Mouse (Mus musculus): Measurements from ENCODE around the gene Gm28042.

Gm28042 gene

GRCm38 (mm10) chr2:120011462-120012200 is 15.7 kb upstream of the Gm28042 start:
- CTCF ChIA-PET, result interaction anchor here (1.0 kb wide), 1 partner anchor 41 kb away, joined by 8 read pairs; no protein-coding TSS in a partner anchor

GRCm38 (mm10) chr2:120012924-120013323 is 14.4 kb upstream of the Gm28042 start:
- CTCF ChIA-PET, result no interaction called here

GRCm38 (mm10) chr2:120013831-120014486 is 13.3 kb upstream of the Gm28042 start:
- CTCF ChIA-PET, result interaction anchor here (0.5 kb wide), 1 partner anchor 37 kb away, joined by 18 read pairs; no protein-coding TSS in a partner anchor

- CTCF ChIA-PET, result no interaction called here
Measured at GRCm38 (mm10) chr2:120015882-120016281, 11.4 kb upstream of the Gm28042 start.

- CTCF ChIA-PET, result no interaction called here
Measured at GRCm38 (mm10) chr2:120017599-120017998, 9.7 kb upstream of the Gm28042 start.

GRCm38 (mm10) chr2:120024337-120024736 is 3.0 kb upstream of the Gm28042 start:
- CTCF ChIA-PET, result no interaction called here

GRCm38 (mm10) chr2:120027950-120028331 is 648 bp downstream of the Gm28042 start:
- CTCF ChIA-PET, result no interaction called here

- CTCF ChIA-PET, result no interaction called here
Measured at GRCm38 (mm10) chr2:120030380-120030779, 3.1 kb downstream of the Gm28042 start.

GRCm38 (mm10) chr2:120032726-120033467 is 5.6 kb downstream of the Gm28042 start, which contains the start of gene Pla2g4b:
Gene Pla2g4b (plus strand): TSS chr2:120033417.
- CTCF ChIA-PET, result interaction anchor here (0.6 kb wide), 1 partner anchor 597 kb away, joined by 3 read pairs; no protein-coding TSS in a partner anchor

- CTCF ChIA-PET, result interaction anchor here (0.6 kb wide), 1 partner anchor 597 kb away, joined by 3 read pairs; no protein-coding TSS in a partner anchor
Measured at GRCm38 (mm10) chr2:120033726-120034125, 6.4 kb downstream of the Gm28042 start.

GRCm38 (mm10) chr2:120037744-120038143 is 10.5 kb downstream of the Gm28042 start:
- CTCF ChIA-PET, result no interaction called here

- CTCF ChIA-PET, result no interaction called here
Measured at GRCm38 (mm10) chr2:120040991-120041390, 13.7 kb downstream of the Gm28042 start.

- CTCF ChIA-PET, result no interaction called here
Measured at GRCm38 (mm10) chr2:120044101-120044603, 16.9 kb downstream of the Gm28042 start.

- CTCF ChIA-PET, result interaction anchor here (0.6 kb wide), 1 partner anchor 73 kb away, joined by 3 read pairs; no protein-coding TSS in a partner anchor
Measured at GRCm38 (mm10) chr2:120044676-120045075, 17.4 kb downstream of the Gm28042 start.

- CTCF ChIA-PET, result no interaction called here
Measured at GRCm38 (mm10) chr2:120046486-120047310, 19.4 kb downstream of the Gm28042 start.

- CTCF ChIA-PET, result no interaction called here
Measured at GRCm38 (mm10) chr2:120048173-120048572, 20.9 kb downstream of the Gm28042 start.

GRCm38 (mm10) chr2:120049632-120050274 is 22.5 kb downstream of the Gm28042 start:
- CTCF ChIA-PET, result no interaction called here

GRCm38 (mm10) chr2:120051405-120051804 is 24.1 kb downstream of the Gm28042 start:
- CTCF ChIA-PET, result no interaction called here

- CTCF ChIA-PET, result no interaction called here
Measured at GRCm38 (mm10) chr2:120054771-120055552, 27.7 kb downstream of the Gm28042 start.

- CTCF ChIA-PET, result no interaction called here
Measured at GRCm38 (mm10) chr2:120055923-120056322, 28.6 kb downstream of the Gm28042 start.

All from spleen, embryonic (tissue).